Mouse (Mus musculus) C2C12 (cell line): Measurements from ENCODE around the gene Dcaf10. TPM values are rescaled to one million over a fixed set of nuclear protein-coding genes. Genes with fewer than 3 reads are reported as not detected.

Experiments
- H3K27me3 ChIP-seq: one replicate; pipeline ENCODE4 v1.6.1; 2011; ENCODE audit not compliant: control insufficient read depth, insufficient read depth, insufficient read length
- H3K36me3 ChIP-seq: one replicate; pipeline ENCODE4 v1.6.1; 2011; ENCODE audit not compliant: control insufficient read depth, insufficient read depth
- H3K4me3 ChIP-seq: one replicate; pipeline ENCODE4 v1.5.1; 2011; ENCODE audit warnings: mild to moderate bottlenecking, control low read depth; ENCODE audit not compliant: poor library complexity, insufficient read depth, severe bottlenecking
- H3K79me2 ChIP-seq: one replicate; pipeline ENCODE4 v1.6.1; 2011; ENCODE audit not compliant: control insufficient read depth, insufficient read depth
- H3K79me3 ChIP-seq: one replicate; pipeline ENCODE4 v1.6.1; 2011; ENCODE audit warnings: low read depth, control low read depth
- H3ac ChIP-seq: one replicate; pipeline ENCODE3; 2011; ENCODE audit warnings: low read depth; ENCODE audit not compliant: control insufficient read depth, insufficient read length
- CEBPB ChIP-seq: IDR thresholded peaks from one replicate; pipeline ENCODE4 v1.6.1; 2011; ENCODE audit warnings: low read depth, mild to moderate bottlenecking, control low read depth, moderate library complexity
- CTCF ChIP-seq: IDR thresholded peaks from one replicate; pipeline ENCODE4 v1.5.1; 2011; ENCODE audit not compliant: control insufficient read depth, insufficient read depth, insufficient read length
- FOSL1 ChIP-seq: IDR thresholded peaks from one replicate; pipeline ENCODE4 v1.8.0; 2011; ENCODE audit warnings: mild to moderate bottlenecking, low read length; ENCODE audit not compliant: poor library complexity, insufficient read depth, severe bottlenecking
- MAX ChIP-seq: IDR thresholded peaks from one replicate; pipeline ENCODE4 v1.6.1; 2011; ENCODE audit warnings: mild to moderate bottlenecking, control low read depth
- MYOD1 ChIP-seq: IDR thresholded peaks from one replicate; pipeline ENCODE4 v1.6.1; 2011; ENCODE audit warnings: low read depth; ENCODE audit not compliant: control insufficient read depth, insufficient read length
- MYOG ChIP-seq: IDR thresholded peaks from one replicate; pipeline ENCODE4 v1.6.1; 2011; ENCODE audit not compliant: control insufficient read depth, insufficient read length; ENCODE audit errors: extremely low read depth
- USF1 ChIP-seq: IDR thresholded peaks from one replicate; pipeline ENCODE4 v1.6.1; 2011; ENCODE audit warnings: low read depth, mild to moderate bottlenecking, control low read depth, moderate library complexity
- long read RNA-seq, 2 experiments: library from polyadenylated mRNA; unstranded; transcript quantifications; one replicate each; pipeline ENCODE4 v2.0.0; 2019 to 2020
- polyA plus RNA-seq: library from polyadenylated mRNA; unstranded; fragments of >200 nt; fragmentation: generic; extraction: Trizol; gene quantifications from one replicate; pipeline ENCODE4 v1.2.1, GENCODE M21; 2012; ENCODE audit warnings: missing spikeins

Gene Dcaf10
- polyA plus RNA-seq, result 10.8 TPM
- long read RNA-seq, experiment 1, full-length matches to known transcripts, result 5 of 7 reads
- long read RNA-seq, experiment 1, partial matches to known transcripts, result 1 of 7 reads
- long read RNA-seq, experiment 1, other reads (novel, unspliced or antisense), result 1 of 7 reads
- long read RNA-seq, experiment 2, full-length matches to known transcripts, result 10 of 14 reads
- long read RNA-seq, experiment 2, partial matches to known transcripts, result 2 of 14 reads
- long read RNA-seq, experiment 2, other reads (novel, unspliced or antisense), result 2 of 14 reads

- Histone ChIP-seq H3K4me3 (peak within 1 kb of the TSS; percentile 75), H3K79me3 (peaks cover 40% of the 10 kb centered on the region), H3ac (peak within 1 kb of the TSS; percentile 96), H3K27me3 (no peaks in the 10 kb centered on the region), H3K79me2 (peaks cover 48% of the 10 kb centered on the region), H3K36me3 (peaks cover 19% of the 10 kb centered on the region)
- TF ChIP-seq MYOD1 (no peak), CTCF (peak; percentile 57), MAX (peak; percentile 74)
Observed at GRCm38 (mm10) chr4:45341669-45342249, at the start of gene Dcaf10. Gene Dcaf10, plus strand, starts transcription at chr4:45342101.

- Histone ChIP-seq H3K4me3 (peak within 1 kb of the TSS; percentile 68), H3K36me3 (no peaks in the 10 kb centered on the region), H3K79me3 (no peaks in the 10 kb centered on the region), H3K27me3 (no peaks in the 10 kb centered on the region), H3ac (peak within 1 kb of the TSS; percentile 71), H3K79me2 (no peaks in the 10 kb centered on the region)
- TF ChIP-seq MYOD1 (no peak), CEBPB (no peak), MYOG (no peak), CTCF (no peak), FOSL1 (no peak), USF1 (no peak), MAX (no peak)
Observed at GRCm38 (mm10) chr4:45296662-45297564, 45.0 kb upstream of the Dcaf10 start, which contains the start of gene Trmt10b. Gene Trmt10b, plus strand, starts transcription at chr4:45297127.

GRCm38 (mm10) chr4:45305536-45305935, 36.4 kb upstream of the Dcaf10 start:
- Histone ChIP-seq H3K36me3 (peaks cover 6% of the 10 kb centered on the region), H3K79me2 (no peaks in the 10 kb centered on the region), H3K27me3 (no peaks in the 10 kb centered on the region), H3K4me3 (no peak overlapping the region), H3ac (no peak overlapping the region), H3K79me3 (no peaks in the 10 kb centered on the region)
- no peak for TF ChIP-seq CTCF

GRCm38 (mm10) chr4:45308046-45308445, 33.9 kb upstream of the Dcaf10 start:
- no peak overlapping the region for H3ac ChIP-seq
- H3K36me3 ChIP-seq, result peaks cover 6% of the 10 kb centered on the region
- H3K27me3 ChIP-seq, result no peaks in the 10 kb centered on the region
- TF ChIP-seq CTCF, result no peak
- no peak for TF ChIP-seq MYOG
- TF ChIP-seq FOSL1, result no peak
- TF ChIP-seq USF1, result no peak
- no peak for TF ChIP-seq MAX
- no peak for TF ChIP-seq MYOD1
- no peak for TF ChIP-seq CEBPB
- no peaks in the 10 kb centered on the region for H3K79me2 ChIP-seq
- H3K79me3 ChIP-seq, result no peaks in the 10 kb centered on the region
- no peak overlapping the region for H3K4me3 ChIP-seq

GRCm38 (mm10) chr4:45308606-45309005, 33.3 kb upstream of the Dcaf10 start:
- TF ChIP-seq USF1 (no peak), MYOG (no peak), CEBPB (no peak), MAX (no peak), MYOD1 (no peak), CTCF (no peak), FOSL1 (no peak)

GRCm38 (mm10) chr4:45311056-45311455, 30.8 kb upstream of the Dcaf10 start:
- no peaks in the 10 kb centered on the region for H3K79me2 ChIP-seq
- TF ChIP-seq MAX, result no peak
- peaks cover 27% of the 10 kb centered on the region for H3K36me3 ChIP-seq
- no peak overlapping the region for H3K4me3 ChIP-seq
- no peak overlapping the region for H3ac ChIP-seq
- no peaks in the 10 kb centered on the region for H3K79me3 ChIP-seq
- H3K27me3 ChIP-seq, result no peaks in the 10 kb centered on the region

More at GRCm38 (mm10) chr4:45308606-45309005, 33.3 kb upstream of the Dcaf10 start:
- Histone ChIP-seq H3K79me3 (no peaks in the 10 kb centered on the region), H3K27me3 (no peaks in the 10 kb centered on the region), H3K36me3 (peaks cover 6% of the 10 kb centered on the region), H3K79me2 (no peaks in the 10 kb centered on the region), H3ac (no peak overlapping the region), H3K4me3 (no peak overlapping the region)
